Mouse (Mus musculus): ENCODE data around the gene Cilp2. TPM values are rescaled to one million over a fixed set of nuclear protein-coding genes. Genes with fewer than 3 reads are reported as not detected.

Gene Cilp2
- total RNA-seq, 2 experiments from 2014 or later, result 0.69 to 0.72 TPM

DNA sequence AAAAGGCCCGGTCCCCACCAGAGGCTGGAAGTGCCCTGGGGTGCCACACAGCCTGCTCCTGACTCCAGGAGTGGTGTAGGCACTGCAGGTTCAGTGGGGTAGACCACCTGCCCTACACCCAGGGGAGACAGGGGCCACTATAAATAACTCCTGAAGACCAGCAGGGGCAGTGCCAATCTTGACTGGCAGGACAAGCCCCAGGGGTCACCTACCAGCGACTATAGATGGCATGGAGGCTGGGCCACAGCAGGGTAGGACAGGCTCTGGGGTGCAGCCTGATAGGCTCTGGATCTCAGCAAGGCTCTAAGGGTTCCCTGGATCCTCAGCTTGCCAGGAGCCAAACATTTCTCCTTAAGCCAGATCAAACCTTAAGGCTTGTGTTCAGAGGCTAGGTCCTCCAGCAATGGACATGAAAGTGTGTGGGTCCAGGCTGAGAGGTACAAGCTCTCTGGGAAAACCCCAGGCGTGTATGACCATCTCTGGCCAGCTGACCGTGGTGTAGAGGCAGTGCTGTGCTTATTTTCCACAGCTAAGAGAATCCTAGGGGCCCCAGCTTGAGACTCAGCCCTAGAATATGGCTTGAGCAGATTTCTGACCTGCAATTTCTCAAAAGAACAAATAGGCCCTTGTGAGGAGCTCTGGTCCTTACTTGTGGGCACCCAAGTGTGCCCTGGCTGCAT, 8.4 kb upstream of the Cilp2 start:
- H3K27ac ChIP-seq, result no peak overlapping the region
- TF ChIP-seq CTCF (conservative IDR thresholded peaks at IDR 0.05), result no peak
- DNase-seq (ENCODE audit: low spot score in 2 of 2), result no peak
- H3K4me3 ChIP-seq, result no peak overlapping the region

DNA sequence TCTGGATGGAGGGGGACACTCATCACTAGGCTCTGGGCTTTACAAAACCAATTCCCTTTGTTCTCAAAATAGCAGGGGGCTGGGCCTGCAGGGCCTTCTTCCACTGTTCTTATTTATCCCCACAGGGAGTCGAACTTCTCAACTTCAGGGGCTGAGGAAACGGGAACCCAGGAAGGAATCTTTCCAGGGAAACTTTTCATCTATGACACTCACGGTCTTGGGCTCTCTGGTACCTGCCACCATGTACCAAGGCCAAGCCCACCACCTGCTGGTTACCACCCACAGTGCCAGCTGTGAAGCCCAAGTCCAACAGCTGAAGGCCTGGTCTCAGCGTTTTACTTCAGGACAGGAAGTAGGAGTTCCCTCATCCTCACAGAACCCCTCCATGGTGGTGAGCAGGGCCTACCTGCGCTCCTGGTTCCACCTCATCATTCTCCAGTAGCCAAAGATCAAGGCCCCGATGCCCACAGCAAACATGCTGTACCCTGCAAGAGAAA, 7.4 kb upstream of the Cilp2 start:
- no peak for DNase-seq (ENCODE audit: low spot score in 2 of 2)
- Histone ChIP-seq H3K4me3 (no peak overlapping the region), H3K27ac (peak overlapping the region; percentile 2; the same call in 1 of the 2 replicates)
- no peak for TF ChIP-seq CTCF (conservative IDR thresholded peaks at IDR 0.05)

DNA sequence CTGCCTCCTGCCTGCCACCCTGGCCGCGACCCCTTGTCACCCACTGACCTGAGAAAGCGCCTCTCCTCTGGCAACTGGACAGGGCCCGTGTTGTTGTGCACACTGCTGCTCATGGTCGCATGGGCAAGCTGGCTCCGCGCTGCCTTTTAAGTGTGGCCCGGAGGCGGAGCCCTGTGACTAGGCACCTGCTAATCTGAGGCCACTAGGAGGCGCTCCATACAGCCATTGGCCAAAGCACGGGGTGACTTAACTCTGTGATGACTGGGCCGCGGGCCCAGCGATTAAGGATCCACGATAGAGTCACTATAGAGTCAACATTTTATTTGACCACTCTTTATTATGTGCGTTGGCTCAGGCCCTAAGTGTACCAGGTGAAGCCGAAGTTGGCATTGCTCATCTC, 6.4 kb upstream of the Cilp2 start:
- peak in 1 of 2 experiments; percentile 68 for DNase-seq (ENCODE audit: low spot score in 2 of 2)
- H3K4me3 ChIP-seq, result no peak overlapping the region
- TF ChIP-seq CTCF (conservative IDR thresholded peaks at IDR 0.05), result peak; percentile 80
- H3K27ac ChIP-seq, result peak overlapping the region; percentile 2; the same call in 1 of the 2 replicates

DNA sequence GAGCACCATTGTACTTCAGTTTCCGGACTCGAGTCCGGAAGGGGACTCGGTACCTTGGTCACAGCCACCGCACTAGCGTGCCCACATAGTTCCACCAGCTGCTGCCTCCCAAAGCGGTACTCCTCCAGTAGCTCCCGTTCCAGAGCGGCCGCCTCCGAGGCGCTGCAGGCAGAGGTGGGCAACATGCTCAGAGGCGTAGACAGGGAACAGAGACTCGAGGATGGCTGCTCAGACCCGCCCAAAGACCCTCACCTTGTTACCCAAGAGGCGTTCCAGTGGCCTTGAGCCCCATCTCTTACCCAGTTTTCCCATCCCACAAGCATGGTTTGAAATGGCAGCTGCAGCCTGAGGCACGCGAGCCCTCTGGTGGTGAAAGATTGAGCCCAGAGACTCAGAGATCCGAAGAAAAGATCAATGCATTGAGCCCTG, 3.3 kb upstream of the Cilp2 start:
- Histone ChIP-seq H3K27ac (peak overlapping the region; percentile 54), H3K4me3 (peak overlapping the region; percentile 29; the same call in 1 of the 2 replicates)
- peak; percentile 60 to 65 for DNase-seq (ENCODE audit: low spot score in 2 of 2)
- peak; percentile 91 for TF ChIP-seq CTCF (conservative IDR thresholded peaks at IDR 0.05)

DNA sequence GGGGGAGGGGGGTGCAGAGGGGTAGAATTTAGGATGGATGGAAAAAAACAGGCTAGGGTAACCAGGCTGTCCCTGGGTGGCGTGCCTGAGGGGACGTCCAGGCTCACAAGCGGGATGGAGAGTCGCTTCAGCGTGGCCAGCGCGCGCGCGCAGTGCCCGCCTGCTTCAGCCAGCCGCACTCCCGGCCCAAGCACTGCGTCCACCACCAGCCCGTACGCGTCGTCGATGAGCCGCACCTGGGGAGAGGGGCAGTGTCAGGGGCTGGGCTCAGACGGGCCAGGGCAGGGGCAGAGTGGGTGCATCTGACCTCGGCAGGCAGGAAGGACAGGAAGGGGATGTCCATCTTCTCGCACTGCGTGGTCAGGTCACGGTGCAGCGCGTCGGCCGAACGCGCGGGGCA, 1.4 kb upstream of the Cilp2 start:
- no peak for TF ChIP-seq CTCF (conservative IDR thresholded peaks at IDR 0.05)
- H3K27ac ChIP-seq, result no peak overlapping the region
- no peak for DNase-seq (ENCODE audit: low spot score in 2 of 2)
- H3K4me3 ChIP-seq, result peak overlapping the region; percentile 39

DNA sequence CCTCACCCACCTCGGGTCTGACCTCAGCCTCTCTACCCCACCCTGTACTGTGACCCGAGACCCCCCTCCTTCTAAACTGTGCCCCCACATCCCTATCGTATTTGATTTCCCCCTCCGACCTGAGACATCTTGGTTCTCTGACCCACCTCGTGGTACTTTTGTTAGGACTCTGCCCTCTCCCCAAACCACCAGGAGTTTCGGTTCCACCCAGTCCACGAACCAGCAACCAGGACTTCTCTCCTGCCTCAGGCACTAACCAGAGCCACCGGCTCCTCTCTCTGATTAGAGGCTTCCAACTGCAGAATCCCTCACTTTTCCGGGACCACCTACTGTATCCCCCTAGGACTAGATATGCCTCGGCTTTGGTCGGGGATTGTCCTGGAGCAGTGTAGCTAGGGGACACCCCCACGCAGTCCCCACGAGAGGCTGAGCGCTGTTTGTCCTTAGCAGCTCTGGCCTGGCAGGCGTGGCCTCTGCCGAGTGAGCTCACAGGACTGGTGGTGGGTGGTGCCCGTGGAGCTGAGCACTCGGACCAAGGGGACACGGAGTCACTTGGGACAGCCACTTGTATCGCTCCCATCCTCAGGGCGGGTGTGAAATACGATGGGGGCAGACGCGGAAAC, 868 bp upstream of the Cilp2 start:
- no peak overlapping the region for H3K27ac ChIP-seq
- peak overlapping the region; percentile 41 for H3K4me3 ChIP-seq
- TF ChIP-seq CTCF (conservative IDR thresholded peaks at IDR 0.05), result no peak
- DNase-seq (ENCODE audit: low spot score in 2 of 2), result no peak

DNA sequence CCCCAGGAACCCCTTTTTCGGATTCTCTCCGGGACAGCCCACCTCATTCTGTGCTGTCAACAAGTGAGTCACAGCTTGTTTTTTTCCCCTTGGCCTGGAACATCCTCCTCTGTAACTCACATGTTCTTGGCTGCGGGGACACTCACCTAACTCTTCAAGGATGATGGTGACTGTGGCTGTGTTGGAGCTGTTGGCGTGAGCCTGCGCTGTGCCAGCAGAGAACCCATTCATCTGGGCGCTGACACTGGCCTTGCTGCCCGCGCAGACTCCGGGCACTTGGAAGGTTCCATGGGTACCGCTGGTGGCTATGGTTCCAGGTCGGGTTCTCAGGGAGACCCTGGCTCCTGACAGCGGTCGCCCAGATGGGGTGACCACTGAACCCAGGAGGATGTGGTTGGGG, 3.3 kb downstream of the Cilp2 start:
- Histone ChIP-seq H3K4me3 (no peak overlapping the region), H3K27ac (no peak overlapping the region)
- no peak for DNase-seq (ENCODE audit: low spot score in 2 of 2)
- TF ChIP-seq CTCF (conservative IDR thresholded peaks at IDR 0.05), result no peak

DNA sequence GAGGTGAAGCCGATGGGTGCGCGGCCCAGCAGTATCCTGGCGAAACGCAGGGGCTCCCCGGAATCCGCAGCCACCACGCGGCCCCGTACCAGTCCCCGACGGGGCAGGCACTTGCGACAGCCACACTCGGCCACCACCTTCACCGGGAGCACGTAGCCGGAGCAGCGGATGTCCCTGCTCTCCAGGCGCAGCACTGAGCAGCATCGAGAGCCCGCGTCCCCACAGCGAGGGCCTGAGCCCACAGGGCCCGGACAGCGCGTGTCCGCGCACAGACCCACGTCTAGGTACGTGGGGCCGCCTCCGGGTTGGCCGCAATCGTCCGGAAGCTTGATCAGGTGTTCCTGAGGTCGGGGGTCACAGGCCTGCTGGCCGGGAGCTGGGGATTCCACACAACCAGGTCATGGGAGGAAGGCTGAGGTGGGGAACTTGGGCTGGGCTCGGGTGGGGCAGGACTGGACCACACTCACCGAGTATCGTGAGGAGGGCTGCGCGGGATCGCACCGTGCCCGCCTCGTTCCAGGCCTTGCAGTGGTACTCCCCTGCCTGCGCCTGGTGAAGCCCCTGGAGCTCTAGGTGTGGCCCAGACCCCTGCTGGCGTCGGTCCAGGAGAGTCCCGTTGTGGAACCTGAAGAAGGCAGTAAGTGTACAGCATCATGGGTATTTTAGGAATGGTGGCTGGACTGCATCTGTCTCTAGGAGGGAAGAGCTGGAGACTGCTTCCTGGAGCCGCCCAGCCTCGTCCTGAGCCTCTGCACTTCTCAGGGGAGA, 4.5 kb downstream of the Cilp2 start:
- no peak for TF ChIP-seq CTCF (conservative IDR thresholded peaks at IDR 0.05)
- Histone ChIP-seq H3K27ac (no peak overlapping the region), H3K4me3 (no peak overlapping the region)
- DNase-seq (ENCODE audit: low spot score in 2 of 2), result no peak

DNA sequence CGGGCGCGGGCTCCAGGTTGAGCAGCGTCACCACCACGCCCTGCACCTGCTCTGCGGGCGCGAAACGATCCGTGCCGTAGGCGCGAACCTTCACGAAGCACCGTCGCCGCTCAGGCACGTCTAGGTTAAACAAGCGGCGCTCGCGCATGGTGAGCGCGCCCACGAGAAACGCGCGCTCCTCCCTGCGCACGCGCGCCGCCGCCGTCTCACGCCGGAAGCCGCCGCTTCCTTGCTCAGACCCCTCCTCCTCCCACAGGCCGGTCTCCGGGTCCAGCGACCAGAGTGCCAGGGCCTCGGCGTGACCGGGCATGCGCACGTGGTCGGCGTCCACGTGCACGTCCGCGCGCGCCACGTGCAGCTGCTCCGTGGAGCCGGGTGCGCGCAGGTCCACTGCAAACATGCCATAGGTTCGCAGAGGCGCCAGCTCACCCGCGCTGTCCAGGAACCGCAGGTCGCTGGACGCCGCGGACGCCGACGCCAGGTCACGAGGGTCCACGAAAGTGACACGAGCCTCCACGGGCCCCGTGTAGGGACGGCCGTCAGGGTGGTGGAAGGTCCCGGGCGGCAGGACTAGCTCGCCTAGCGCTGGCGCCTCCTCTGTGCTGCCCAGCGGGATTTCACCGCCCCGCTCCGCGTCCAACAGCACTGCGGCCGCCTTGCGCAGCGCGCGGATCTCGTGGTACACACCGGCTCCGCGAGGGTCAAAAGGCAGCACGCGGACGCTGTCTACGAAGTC, 5.3 kb downstream of the Cilp2 start:
- H3K27ac ChIP-seq, result no peak overlapping the region
- H3K4me3 ChIP-seq, result peak overlapping the region; percentile 50
- TF ChIP-seq CTCF (conservative IDR thresholded peaks at IDR 0.05), result no peak
- peak in 1 of 2 experiments; percentile 46 for DNase-seq (ENCODE audit: low spot score in 2 of 2)

DNA sequence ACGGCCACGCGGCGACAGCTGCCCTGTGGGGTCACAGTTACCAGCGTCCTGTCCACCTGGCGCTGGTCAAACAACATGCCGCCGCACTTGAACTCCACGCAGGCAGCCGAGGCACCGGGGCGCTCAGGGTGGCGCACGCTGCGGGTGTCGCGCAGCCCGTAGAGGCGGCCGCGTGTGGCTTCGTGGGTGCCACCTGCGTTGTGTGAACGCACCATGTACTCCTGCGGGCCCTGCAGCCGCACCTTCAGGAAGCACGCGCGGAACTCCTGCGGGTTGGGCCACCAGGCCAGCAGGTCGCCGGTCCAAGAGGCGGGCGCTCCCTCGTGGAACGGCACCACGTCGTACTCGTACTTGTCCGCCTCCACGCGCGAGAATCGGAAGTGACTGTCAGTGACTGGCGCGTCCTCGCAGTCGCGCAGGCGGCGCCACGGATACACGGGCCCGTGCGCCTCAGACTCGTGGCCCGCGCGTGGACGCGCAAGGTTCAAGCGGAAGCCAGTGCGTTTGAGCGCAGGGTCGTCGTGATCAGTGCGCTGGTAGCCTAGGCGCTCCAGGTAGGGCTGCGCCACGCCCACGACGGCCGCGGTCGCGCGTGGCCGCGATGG, 6.1 kb downstream of the Cilp2 start:
- peak overlapping the region; percentile 50 for H3K4me3 ChIP-seq
- no peak for TF ChIP-seq CTCF (conservative IDR thresholded peaks at IDR 0.05)

DNA sequence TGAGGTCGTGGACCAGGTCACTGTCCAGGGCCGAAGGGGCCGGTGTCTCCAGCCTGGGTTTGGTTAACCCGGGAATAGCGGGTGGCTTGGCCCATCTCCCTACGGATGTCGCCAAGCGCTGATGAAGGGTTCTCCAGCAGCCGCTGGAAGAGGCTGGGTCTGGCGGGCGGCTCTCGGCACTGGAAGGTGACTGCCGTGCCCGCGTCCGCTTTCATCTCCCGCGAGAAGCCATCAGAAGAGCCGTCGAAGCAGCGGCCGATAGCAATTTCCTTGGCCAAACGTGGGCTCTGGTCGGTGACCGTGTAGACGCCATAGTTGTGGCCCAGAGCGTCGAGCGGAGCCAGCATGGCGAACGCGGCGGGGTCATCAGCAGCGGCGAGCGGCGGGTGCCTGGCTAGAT, 6.6 kb downstream of the Cilp2 start:
- Histone ChIP-seq H3K4me3 (no peak overlapping the region), H3K27ac (no peak overlapping the region)
- no peak for DNase-seq (ENCODE audit: low spot score in 2 of 2)
- TF ChIP-seq CTCF (conservative IDR thresholded peaks at IDR 0.05), result no peak

More for the DNA sequence above, 6.1 kb downstream of the Cilp2 start:
- DNase-seq (ENCODE audit: low spot score in 2 of 2), result no peak
- H3K27ac ChIP-seq, result no peak overlapping the region

DNA sequence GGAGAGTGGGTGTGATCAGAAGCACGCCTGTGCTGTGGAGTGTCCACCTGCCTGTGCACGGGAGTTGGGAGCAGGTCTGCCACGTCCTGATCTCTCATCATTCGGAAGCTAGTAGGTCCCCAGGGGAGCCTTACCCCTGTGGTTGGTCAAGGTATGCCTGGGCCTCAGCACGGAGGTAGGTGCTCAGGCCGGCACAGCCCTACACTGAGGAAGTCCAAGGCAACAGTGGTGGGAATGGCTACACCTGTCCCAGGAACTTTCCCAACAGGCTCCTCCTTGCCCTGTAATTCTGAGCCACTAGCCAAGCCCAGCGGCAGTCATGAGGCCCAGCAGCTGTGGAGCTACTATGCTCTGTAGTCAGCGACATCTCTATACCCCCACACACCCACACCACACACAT, 7.8 kb downstream of the Cilp2 start:
- Histone ChIP-seq H3K27ac (no peak overlapping the region), H3K4me3 (no peak overlapping the region)
- TF ChIP-seq CTCF (conservative IDR thresholded peaks at IDR 0.05), result no peak
- no peak for DNase-seq (ENCODE audit: low spot score in 2 of 2)

Data from layer of hippocampus, adult 2 months (tissue).